Mouse (Mus musculus) embryonic facial prominence, embryonic 12.5 days (tissue): ENCODE data around the gene Flt3l. TPM values are rescaled to one million over a fixed set of nuclear protein-coding genes. Genes with fewer than 3 reads are reported as not detected.
"Not testable (repeated sequence)": the region's sequence is repeated elsewhere in the genome, so short reads cannot be mapped to it uniquely, and the experiment has no call there.

Experiments used
- ATAC-seq: fragments of 200-750 bp; cut with Nextera tagmentation; 2 replicates; pipeline ENCODE4 v1.8.0; 2017; ENCODE audit not compliant: insufficient number of reproducible peaks, insufficient read depth, low FRiP score, low TSS enrichment
- H3K27ac ChIP-seq: fragments of 300-500 bp; sonication (generic); 2 replicates; pipeline ENCODE4 v1.5.1; 2016; ENCODE audit warnings: mild to moderate bottlenecking
- H3K27me3 ChIP-seq: fragments of 300-500 bp; sonication (generic); 2 replicates; pipeline ENCODE4 v1.6.1; 2016; ENCODE audit warnings: mild to moderate bottlenecking, moderate library complexity
- H3K36me3 ChIP-seq: fragments of 300-500 bp; sonication (generic); 2 replicates; pipeline ENCODE4 v1.6.1; 2016; ENCODE audit warnings: mild to moderate bottlenecking
- H3K4me1 ChIP-seq: fragments of 300-500 bp; sonication (generic); 2 replicates; pipeline ENCODE4 v1.6.1; 2016
- H3K4me2 ChIP-seq: fragments of 300-500 bp; sonication (generic); replicated peaks from 2 replicates; pipeline ENCODE4 v1.6.1; 2016; ENCODE audit warnings: mild to moderate bottlenecking, moderate library complexity
- H3K4me3 ChIP-seq: fragments of 300-500 bp; sonication (generic); 2 replicates; pipeline ENCODE4 v1.5.1; 2016; ENCODE audit warnings: mild to moderate bottlenecking
- H3K9ac ChIP-seq: fragments of 300-500 bp; sonication (generic); 2 replicates; pipeline ENCODE4 v1.6.1; 2016; ENCODE audit warnings: mild to moderate bottlenecking, moderate library complexity
- H3K9me3 ChIP-seq: fragments of 300-500 bp; sonication (generic); 2 replicates; pipeline ENCODE4 v1.6.1; 2016; ENCODE audit warnings: mild to moderate bottlenecking, moderate library complexity
- WGBS: fragments of 180-500 bp; shearing (Covaris S2); methylation state at CpG from one replicate; pipeline ENCODE4 v1.1.7; 2016; 5-methylcytosine and 5-hydroxymethylcytosine counted together
- polyA plus RNA-seq: library from polyadenylated mRNA; unstranded; fragments of >200 nt; fragmentation: Nextera tagmentation; extraction: Ambion mirVana; gene quantifications from 2 replicates; pipeline ENCODE4 v1.2.1, GENCODE M21; 2016

The Flt3l gene
- polyA plus RNA-seq, 1 experiment from 2014 or later: 1.1 TPM

DNA sequence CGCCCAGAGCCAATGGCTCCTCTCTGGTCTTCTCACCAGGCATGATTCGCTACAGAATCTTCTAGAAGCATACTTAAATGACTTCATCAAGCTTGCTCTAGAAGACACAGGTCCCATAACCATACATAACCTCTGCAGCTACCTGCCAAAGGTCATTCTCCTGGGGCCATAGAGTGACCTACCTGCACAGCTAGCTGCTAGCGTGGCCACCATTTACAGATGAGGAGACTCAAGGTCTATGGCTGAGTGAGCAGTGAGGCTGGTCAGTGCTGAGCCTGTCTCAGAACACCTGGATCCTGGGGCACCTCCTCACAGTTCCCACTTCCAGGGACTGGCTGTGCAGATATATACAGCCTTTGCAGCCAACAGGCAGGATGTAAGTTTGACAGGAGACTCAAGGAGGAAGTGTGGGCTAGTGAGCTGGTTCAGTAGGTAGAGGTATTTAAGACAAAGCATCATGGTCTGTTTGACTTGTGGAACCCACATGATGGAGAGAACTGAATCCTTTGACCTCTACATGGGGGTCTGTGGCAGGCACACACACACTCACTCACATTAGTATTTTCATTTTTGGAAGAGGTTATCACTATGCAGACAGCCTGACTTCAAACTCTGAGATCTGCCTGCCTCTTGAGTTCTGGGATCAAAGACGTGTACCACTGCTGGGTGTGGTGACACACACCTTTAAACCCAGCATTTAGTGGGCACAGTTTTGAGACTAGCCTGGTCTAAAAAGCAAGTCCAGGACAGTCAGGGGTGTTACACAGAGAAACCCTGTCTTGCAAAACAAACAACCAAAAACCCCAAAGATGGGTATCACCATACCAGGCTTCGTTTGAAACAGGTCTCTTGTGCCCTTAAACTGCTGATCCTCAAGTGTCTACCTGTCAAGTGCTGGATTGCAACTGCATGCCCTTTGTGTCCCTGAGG is 16.2 kb downstream of the Flt3l start:
- Histone ChIP-seq H3K27ac (no peak overlapping the region), H3K9me3 (no peaks in the 10 kb centered on the region), H3K36me3 (peaks cover 45% of the 10 kb centered on the region), H3K27me3 (no peaks in the 10 kb centered on the region; the same call in 1 of the 2 replicates), H3K4me2 (no peak overlapping the region), H3K4me1 (peaks cover 17% of the 10 kb centered on the region), H3K4me3 (no peak overlapping the region), H3K9ac (no peak overlapping the region; the same call in 1 of the 2 replicates)
- no peak for ATAC-seq
- WGBS: 84% methylated on average over 5 of the region's 5 CpGs

DNA sequence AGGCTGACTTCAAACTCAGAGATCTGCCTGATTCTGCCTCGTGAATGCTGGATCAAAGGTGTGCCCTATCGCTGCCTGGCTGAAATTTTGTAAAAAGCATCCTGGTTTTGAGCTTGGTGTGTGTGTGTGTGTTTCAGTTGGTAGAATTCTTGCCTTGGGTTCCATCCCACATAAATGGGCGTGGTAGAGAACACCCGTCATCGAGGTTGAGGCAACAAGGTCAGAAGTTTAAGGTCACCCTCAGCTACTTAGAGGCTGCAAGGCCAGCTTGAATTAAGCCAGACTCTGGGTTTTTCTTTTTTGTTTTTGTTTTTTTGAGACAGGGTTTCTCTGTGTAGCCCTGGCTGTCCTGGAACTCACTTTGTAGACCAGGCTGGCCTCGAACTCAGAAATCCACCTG is 17.9 kb downstream of the Flt3l start:
- no peak for ATAC-seq
- no peak overlapping the region for H3K4me2 ChIP-seq
- H3K9me3 ChIP-seq: no peaks in the 10 kb centered on the region
- 89% methylated on average over 6 of the region's 6 CpGs for WGBS
- H3K9ac ChIP-seq: no peak overlapping the region
- no peak overlapping the region for H3K4me3 ChIP-seq
- H3K4me1 ChIP-seq: peaks cover 17% of the 10 kb centered on the region
- H3K36me3 ChIP-seq: peaks cover 45% of the 10 kb centered on the region
- no peak overlapping the region for H3K27ac ChIP-seq
- H3K27me3 ChIP-seq: no peaks in the 10 kb centered on the region; the same call in 1 of the 2 replicates

DNA sequence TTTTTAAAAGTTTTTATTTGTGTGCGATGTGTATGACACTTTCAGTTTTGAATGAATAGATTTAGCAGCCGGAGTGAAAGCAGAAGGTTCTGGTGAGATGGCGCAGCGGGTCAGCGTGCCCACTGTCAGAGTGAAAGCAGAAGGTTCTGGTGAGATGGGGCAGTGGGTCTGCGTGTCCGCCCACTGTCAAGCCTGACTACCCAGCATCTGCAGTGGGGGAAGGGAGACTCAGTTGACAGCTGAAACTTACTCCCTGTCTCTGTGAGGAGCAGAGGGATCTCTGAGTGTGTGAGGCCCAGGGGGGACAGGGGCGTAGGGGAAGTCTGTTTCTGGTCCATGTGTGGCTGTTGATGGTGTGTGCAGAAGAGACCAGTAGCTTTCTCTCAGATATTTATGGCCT is 18.7 kb downstream of the Flt3l start:
- H3K27me3 ChIP-seq: no peaks in the 10 kb centered on the region; the same call in 1 of the 2 replicates
- WGBS: 85% methylated on average over 8 of the region's 8 CpGs
- H3K4me1 ChIP-seq: peaks cover 10% of the 10 kb centered on the region
- peak overlapping the region; percentile 37; the same call in 1 of the 2 replicates for H3K27ac ChIP-seq
- H3K4me3 ChIP-seq: no peak overlapping the region
- H3K9ac ChIP-seq: no peak overlapping the region
- peaks cover 38% of the 10 kb centered on the region for H3K36me3 ChIP-seq
- H3K4me2 ChIP-seq: no peak overlapping the region
- H3K9me3 ChIP-seq: no peaks in the 10 kb centered on the region
- ATAC-seq: no peak

DNA sequence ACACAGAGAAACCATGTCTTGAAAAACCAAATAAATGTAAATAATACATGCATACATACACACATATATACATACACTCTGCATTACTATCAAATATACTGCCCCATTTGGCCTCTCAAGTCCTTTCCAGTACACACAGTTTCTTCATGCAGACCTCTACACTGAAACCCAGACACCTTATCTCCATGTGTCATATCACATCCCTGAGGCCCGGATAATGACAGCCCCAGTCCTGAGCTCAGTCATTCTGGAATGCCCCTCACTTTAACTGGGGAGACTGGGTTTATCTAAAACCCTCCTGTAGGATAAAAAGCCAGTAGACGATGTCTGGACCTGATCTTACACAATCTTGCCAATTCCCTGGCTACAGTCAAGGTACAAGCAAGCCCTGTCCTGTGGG is 22.8 kb downstream of the Flt3l start:
- H3K36me3 ChIP-seq: no peaks in the 10 kb centered on the region
- WGBS: 72% methylated on average over 2 of the region's 2 CpGs
- ATAC-seq: no peak
- no peaks in the 10 kb centered on the region for H3K4me1 ChIP-seq
- no peak overlapping the region for H3K4me3 ChIP-seq
- no peaks in the 10 kb centered on the region; the same call in 1 of the 2 replicates for H3K27me3 ChIP-seq
- no peaks in the 10 kb centered on the region for H3K9me3 ChIP-seq
- no peak overlapping the region for H3K4me2 ChIP-seq
- no peak overlapping the region for H3K27ac ChIP-seq
- H3K9ac ChIP-seq: no peak overlapping the region

GRCm38 (mm10) chr7:45112529-45112928 is 23.7 kb downstream of the Flt3l start:
- no peak overlapping the region for H3K27ac ChIP-seq
- 69% methylated on average over 3 of the region's 3 CpGs for WGBS
- H3K4me2 ChIP-seq: no peak overlapping the region

DNA sequence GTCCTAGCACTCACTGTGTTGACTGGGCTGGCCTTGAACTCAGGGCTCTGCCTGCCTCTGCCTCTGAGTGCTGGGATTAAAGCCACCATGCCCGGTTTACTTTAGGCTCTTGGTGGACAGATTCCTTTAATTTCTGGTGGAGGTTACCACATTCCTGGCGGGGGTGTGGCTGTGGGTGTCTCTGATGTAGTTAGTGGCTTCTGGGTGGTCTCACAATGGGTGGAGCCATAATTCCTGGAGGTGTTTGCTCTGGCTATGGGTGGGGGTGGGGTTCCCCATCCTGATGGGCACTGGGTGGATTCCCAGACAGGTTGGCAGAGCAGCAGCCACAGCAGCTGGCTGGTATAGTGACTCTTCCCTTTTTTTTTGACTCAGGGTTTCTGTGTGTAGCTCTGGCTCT is 24.3 kb downstream of the Flt3l start:
- WGBS: 54% methylated on average over 2 of the region's 2 CpGs
- Histone ChIP-seq H3K4me3 (no peak overlapping the region), H3K27me3 (no peaks in the 10 kb centered on the region; the same call in 1 of the 2 replicates), H3K9ac (no peak overlapping the region), H3K9me3 (no peaks in the 10 kb centered on the region), H3K27ac (no peak overlapping the region), H3K4me1 (no peaks in the 10 kb centered on the region), H3K4me2 (no peak overlapping the region), H3K36me3 (no peaks in the 10 kb centered on the region)
- no peak for ATAC-seq

More at GRCm38 (mm10) chr7:45112529-45112928, 23.7 kb downstream of the Flt3l start:
- no peak overlapping the region for H3K4me3 ChIP-seq
- H3K9me3 ChIP-seq: no peaks in the 10 kb centered on the region
- H3K27me3 ChIP-seq: no peaks in the 10 kb centered on the region; the same call in 1 of the 2 replicates
- H3K4me1 ChIP-seq: no peaks in the 10 kb centered on the region
- no peak for ATAC-seq
- H3K9ac ChIP-seq: no peak overlapping the region
- H3K36me3 ChIP-seq: no peaks in the 10 kb centered on the region

DNA sequence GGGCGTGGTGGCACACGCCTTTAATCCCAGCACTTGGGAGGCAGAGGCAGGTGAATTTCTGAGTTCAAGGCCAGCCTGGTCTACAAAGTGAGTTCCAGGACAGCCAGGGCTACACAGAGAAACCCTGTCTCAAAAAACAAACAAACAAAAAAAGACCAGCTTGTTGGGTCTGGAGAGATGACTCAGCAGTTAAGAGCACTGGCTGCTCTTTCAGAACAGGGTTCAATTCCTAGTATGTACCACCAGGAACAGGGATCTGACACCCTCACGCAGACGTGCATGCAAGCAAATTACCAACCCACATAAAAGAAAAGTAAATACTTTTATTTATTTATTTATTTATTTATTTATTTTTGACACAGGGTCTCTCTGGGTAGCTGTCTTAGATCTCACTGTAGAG is 26.1 kb downstream of the Flt3l start:
- not testable (repeated sequence) for H3K9ac ChIP-seq, H3K4me2 ChIP-seq, H3K4me3 ChIP-seq, H3K27me3 ChIP-seq, H3K9me3 ChIP-seq, ATAC-seq, H3K4me1 ChIP-seq, H3K27ac ChIP-seq, H3K36me3 ChIP-seq
- 94% methylated on average over 4 of the region's 4 CpGs for WGBS

DNA sequence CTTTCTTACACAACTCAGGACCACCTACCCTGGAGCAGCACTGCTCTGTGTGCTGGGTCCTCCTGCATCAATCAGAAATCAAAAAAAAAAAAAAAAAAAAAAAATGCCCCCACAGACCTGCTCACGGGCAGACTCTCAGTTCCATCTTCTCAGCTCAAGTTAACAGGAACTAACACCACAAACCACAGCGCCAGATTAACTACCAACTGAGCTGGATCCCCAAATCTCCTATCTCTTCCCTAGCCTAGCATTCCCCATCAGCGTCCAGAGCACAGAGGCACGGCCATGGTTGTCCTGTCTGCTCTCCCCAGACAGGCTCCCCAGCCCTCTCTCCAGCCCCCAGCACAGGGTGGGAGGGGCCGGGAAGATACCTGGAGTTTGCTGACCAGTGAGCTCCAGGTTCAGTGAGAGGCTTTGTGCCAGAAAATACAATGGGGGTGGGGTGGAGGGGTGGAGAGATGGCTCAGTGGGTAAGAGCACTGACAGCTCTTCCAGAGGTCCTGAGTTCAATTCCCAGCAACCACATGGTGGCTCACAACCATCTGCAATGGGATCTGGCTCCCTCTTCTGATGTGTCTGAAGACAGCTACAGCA is 29.1 kb downstream of the Flt3l start:
- 62% methylated on average over 5 of the region's 5 CpGs for WGBS
- Histone ChIP-seq H3K27me3 (no peaks in the 10 kb centered on the region), H3K4me2 (no peak overlapping the region), H3K27ac (no peak overlapping the region), H3K4me3 (no peak overlapping the region), H3K4me1 (peaks cover 21% of the 10 kb centered on the region), H3K36me3 (no peaks in the 10 kb centered on the region), H3K9ac (no peak overlapping the region), H3K9me3 (no peaks in the 10 kb centered on the region)
- ATAC-seq: no peak

- Histone ChIP-seq H3K4me3 (no peak overlapping the region), H3K9me3 (no peaks in the 10 kb centered on the region), H3K9ac (no peak overlapping the region), H3K27me3 (no peaks in the 10 kb centered on the region), H3K4me1 (peaks cover 21% of the 10 kb centered on the region), H3K4me2 (no peak overlapping the region), H3K36me3 (no peaks in the 10 kb centered on the region), H3K27ac (no peak overlapping the region)
- ATAC-seq: no peak
- WGBS: 36% methylated on average over 6 of the region's 6 CpGs
Measured at GRCm38 (mm10) chr7:45106441-45106840, 29.8 kb downstream of the Flt3l start.

- no peaks in the 10 kb centered on the region for H3K27me3 ChIP-seq
- peaks cover 21% of the 10 kb centered on the region for H3K4me1 ChIP-seq
- H3K27ac ChIP-seq: no peak overlapping the region
- H3K36me3 ChIP-seq: no peaks in the 10 kb centered on the region
- H3K4me3 ChIP-seq: no peak overlapping the region
- no peak overlapping the region for H3K9ac ChIP-seq
- ATAC-seq: no peak
- H3K4me2 ChIP-seq: no peak overlapping the region
- WGBS: 72% methylated on average over 8 of the region's 8 CpGs
- H3K9me3 ChIP-seq: no peaks in the 10 kb centered on the region
Measured at GRCm38 (mm10) chr7:45105491-45105890, 30.7 kb downstream of the Flt3l start.

DNA sequence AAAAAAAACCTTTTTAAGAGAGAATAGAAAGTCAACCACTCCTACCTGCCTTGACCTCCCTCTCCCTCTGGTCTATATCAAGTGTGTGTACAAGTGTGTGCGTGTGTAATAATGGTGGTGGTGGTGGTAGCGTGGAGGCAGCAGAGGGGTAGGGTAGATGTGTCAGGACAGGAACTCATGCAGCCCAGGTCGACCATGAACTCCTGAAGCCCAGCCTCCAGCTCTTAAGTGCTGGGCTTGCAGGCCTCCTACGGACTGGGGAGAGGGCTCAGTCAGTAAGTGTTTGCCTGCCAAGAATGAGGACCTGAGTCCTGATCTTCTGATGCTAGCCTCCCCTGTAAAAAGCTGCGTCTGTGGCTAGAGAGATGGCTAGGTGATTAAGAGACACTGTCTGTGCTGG is 31.3 kb downstream of the Flt3l start:
- no peak overlapping the region for H3K27ac ChIP-seq
- H3K9ac ChIP-seq: no peak overlapping the region
- no peaks in the 10 kb centered on the region for H3K9me3 ChIP-seq
- no peaks in the 10 kb centered on the region for H3K27me3 ChIP-seq
- no peaks in the 10 kb centered on the region for H3K36me3 ChIP-seq
- peaks cover 21% of the 10 kb centered on the region for H3K4me1 ChIP-seq
- WGBS: 77% methylated on average over 5 of the region's 5 CpGs
- H3K4me3 ChIP-seq: no peak overlapping the region
- no peak for ATAC-seq
- H3K4me2 ChIP-seq: no peak overlapping the region
